ENCODE assay signal across 7 mouse cellular contexts in the genomic region with DNA sequence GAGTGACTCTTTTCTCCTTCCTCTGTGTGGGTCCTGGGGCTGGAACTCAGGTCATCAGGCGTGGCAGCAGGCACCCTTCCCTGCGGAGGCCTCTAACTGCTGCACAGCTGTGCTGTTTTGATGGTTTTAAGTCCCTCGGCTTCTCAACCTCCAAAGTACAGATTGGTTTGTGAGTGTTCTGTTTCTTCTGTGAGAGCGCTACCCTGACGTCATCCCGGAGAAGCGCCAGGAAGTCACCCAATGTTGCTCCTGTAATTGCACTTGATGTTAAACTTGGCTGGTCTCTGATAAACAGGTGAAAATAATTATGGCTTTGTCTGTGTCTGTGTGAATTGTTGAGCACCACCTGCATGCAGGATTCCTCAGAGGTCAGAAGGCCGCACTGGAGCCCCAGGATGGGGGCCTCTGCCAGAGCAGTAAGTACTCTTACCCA. TPM values are rescaled to one million over a fixed set of nuclear protein-coding genes. Genes with fewer than 3 reads are reported as not detected.
A peak's percentile ranks its signal among the peaks of the same experiment; 100 is the strongest.
DNase-seq lines count a peak whose midpoint lies in the region; ATAC-seq lines count a peak whose summit lies in the region.

No protein-coding gene starts in this region.

- peak; percentile 16 for DNase-seq in R1 (ENCODE audit: low read depth, low spot score)
- peak; percentile 5 for DNase-seq in heart, postnatal 25 days (ENCODE audit: low spot score)
- peak; percentile 44 for DNase-seq in lung, postnatal 36 days
- no peak for DNase-seq in left cerebral cortex, postnatal 14 days (ENCODE audit: low spot score in 2 of 2)
- DNase-seq in spleen, postnatal 4 days (ENCODE audit: low spot score in 2 of 2) = no peak
- DNase-seq in midbrain, embryonic 14.5 days = no peak

- H3K27me3 ChIP-seq in embryonic facial prominence, embryonic 12.5 days = no peaks in the 10 kb centered on the region
- no peaks in the 10 kb centered on the region for H3K27me3 ChIP-seq in midbrain, embryonic 14.5 days (ENCODE audit: control insufficient read depth, insufficient read depth, low read length)

- intact Hi-C loops in heart, postnatal 25 days (cut with DNase I) = no loop called here
- intact Hi-C loops in left cerebral cortex, postnatal 14 days (cut with DNase I) = no loop called here

- H3K36me3 ChIP-seq in embryonic facial prominence, embryonic 12.5 days = no peaks in the 10 kb centered on the region
- H3K36me3 ChIP-seq in midbrain, embryonic 14.5 days (ENCODE audit: control insufficient read depth, insufficient read depth, low read length) = no peaks in the 10 kb centered on the region

- peak; percentile 67; the same call in 1 of the 2 replicates for ATAC-seq in embryonic facial prominence, embryonic 12.5 days (ENCODE audit: insufficient number of reproducible peaks, insufficient read depth, low FRiP score, low TSS enrichment)
- ATAC-seq in midbrain, embryonic 14.5 days (ENCODE audit: low FRiP score, low TSS enrichment) = no peak

- H3K4me2 ChIP-seq in embryonic facial prominence, embryonic 12.5 days (replicated peaks) = no peak overlapping the region
- H3K4me2 ChIP-seq in midbrain, embryonic 14.5 days (ENCODE audit: low read length) = no peak overlapping the region

- H3K27ac ChIP-seq in embryonic facial prominence, embryonic 12.5 days = no peak overlapping the region
- no peak overlapping the region for H3K27ac ChIP-seq in midbrain, embryonic 14.5 days (replicated peaks; ENCODE audit: low read depth, low read length)

- no peak overlapping the region for H3K9ac ChIP-seq in embryonic facial prominence, embryonic 12.5 days
- no peak overlapping the region for H3K9ac ChIP-seq in midbrain, embryonic 14.5 days (replicated peaks; ENCODE audit: low read length)

- H3K4me1 ChIP-seq in embryonic facial prominence, embryonic 12.5 days = peaks cover 8% of the 10 kb centered on the region; the same call in 1 of the 2 replicates
- H3K4me1 ChIP-seq in midbrain, embryonic 14.5 days (ENCODE audit: control insufficient read depth, insufficient read depth, low read length) = no peaks in the 10 kb centered on the region

- H3K9me3 ChIP-seq in embryonic facial prominence, embryonic 12.5 days = no peaks in the 10 kb centered on the region
- no peaks in the 10 kb centered on the region for H3K9me3 ChIP-seq in midbrain, embryonic 14.5 days (ENCODE audit: control insufficient read depth, low read length)

- H3K4me3 ChIP-seq in embryonic facial prominence, embryonic 12.5 days = no peak overlapping the region
- no peak overlapping the region for H3K4me3 ChIP-seq in midbrain, embryonic 14.5 days (replicated peaks; ENCODE audit: low read depth, low read length)

- WGBS in embryonic facial prominence, embryonic 12.5 days = 50% methylated on average over 8 of the region's 8 CpGs
- WGBS in midbrain, embryonic 14.5 days = 78% methylated on average over 8 of the region's 8 CpGs

RNA-seq across cellular contexts. Expression of a gene that starts 31.4 kb away (rescaled TPM):
- polyA plus RNA-seq in embryonic facial prominence, embryonic 12.5 days (2016; fragmentation: Nextera tagmentation; extraction: Ambion mirVana) = 13.9 and 15.3 TPM in 2 replicates
- 10 to 100 TPM; 18.2 to 19.9 TPM for total RNA-seq in heart, postnatal 25 days (2021)
- 10 to 100 TPM; 31.7 to 32.6 TPM for total RNA-seq in left cerebral cortex, postnatal 14 days (2021)
- 12.6 and 14.6 TPM in 2 replicates for polyA plus RNA-seq in midbrain, embryonic 14.5 days (2014; fragmentation: Nextera tagmentation; extraction: Ambion mirVana)

RNA-seq across cellular contexts. Expression of a gene that starts 51.0 kb away (rescaled TPM):
- 93.2 and 97.4 TPM in 2 replicates for polyA plus RNA-seq in embryonic facial prominence, embryonic 12.5 days (2016; fragmentation: Nextera tagmentation; extraction: Ambion mirVana)
- 10 to 100 TPM; 33.8 to 41.5 TPM for total RNA-seq in heart, postnatal 25 days (2021)
- 10 to 100 TPM; 21.6 to 22.7 TPM for total RNA-seq in left cerebral cortex, postnatal 14 days (2021)
- polyA plus RNA-seq in midbrain, embryonic 14.5 days (2014; fragmentation: Nextera tagmentation; extraction: Ambion mirVana) = 45.0 and 63.5 TPM in 2 replicates

Comparison
In these comparisons a context has a peak if more than half of its experiments do, and no peak if none do; other contexts are left out.
1. DNase-seq: peak in R1 (single experiment), heart, postnatal 25 days (single experiment) and lung, postnatal 36 days (single experiment); none in left cerebral cortex, postnatal 14 days (0 of 2), spleen, postnatal 4 days (0 of 2) and midbrain, embryonic 14.5 days (single experiment).